Comparison of ENCODE assay signal across 9 mouse cellular contexts in genomic region chr4:120589815-120590422, GRCm38 (mm10). TPM values are rescaled to one million over a fixed set of nuclear protein-coding genes. Genes with fewer than 3 reads are reported as not detected.
DNase-seq lines count a peak whose midpoint lies in the region; ATAC-seq and TF ChIP-seq lines count a peak whose summit lies in the region.
"Had no signal": no experiment of that assay in that cellular context is flagged by ENCODE, and none has a peak within 500 bp of the region (broad histone marks: within the 10 kb centered on the region; RNA-seq: fewer than 3 reads in every experiment).

No protein-coding gene starts in this region.

- H3K9ac ChIP-seq in limb, embryonic 15.5 days, result no peak overlapping the region
- H3K9ac ChIP-seq in midbrain, postnatal 0 days (replicated peaks; ENCODE audit: low read length, poor library complexity, severe bottlenecking), result 0 out of 2 replicates have a peak overlapping the region, but pooled peaks have one; percentile 30
- no peak overlapping the region for H3K9ac ChIP-seq in stomach, embryonic 14.5 days (replicated peaks; ENCODE audit: low read depth, low read length)

- peak; percentile 49 for DNase-seq in urinary bladder, postnatal 14 days (ENCODE audit: low spot score)
- DNase-seq in urinary bladder, postnatal 4 days (ENCODE audit: low spot score in 2 of 2), result no peak
- peak; percentile 91 for DNase-seq in embryo, embryonic 10 days (ENCODE audit: low spot score)
- DNase-seq in heart, adult 8-10 months (ENCODE audit: low spot score), result peak; percentile 31
- peak; percentile 62 to 73 for DNase-seq in kidney, adult 8-10 months
- peak; percentile 90 for DNase-seq in midbrain, postnatal 0 days (ENCODE audit: low spot score)

- WGBS in limb, embryonic 15.5 days, result 26% methylated on average over 5 of the region's 5 CpGs
- 32% methylated on average over 5 of the region's 5 CpGs for WGBS in midbrain, postnatal 0 days
- WGBS in stomach, embryonic 14.5 days, result 30% methylated on average over 5 of the region's 5 CpGs

- no peaks in the 10 kb centered on the region for H3K36me3 ChIP-seq in limb, embryonic 15.5 days
- no peaks in the 10 kb centered on the region for H3K36me3 ChIP-seq in midbrain, postnatal 0 days (ENCODE audit: insufficient read depth, low read length)
- no peaks in the 10 kb centered on the region for H3K36me3 ChIP-seq in stomach, embryonic 14.5 days (ENCODE audit: control insufficient read depth, insufficient read depth, low read length)

- H3K4me3 ChIP-seq in limb, embryonic 15.5 days, result no peak overlapping the region
- H3K4me3 ChIP-seq in midbrain, postnatal 0 days (ENCODE audit: low read depth, low read length), result no peak overlapping the region
- H3K4me3 ChIP-seq in stomach, embryonic 14.5 days (ENCODE audit: low read depth, low read length), result no peak overlapping the region
- H3K4me3 ChIP-seq: erythroblast, embryonic 14.5 days had no signal

- peak; percentile 96 for TF ChIP-seq CTCF in midbrain, postnatal 0 days (IDR thresholded peaks at IDR 0.05)

- H3K4me1 ChIP-seq in limb, embryonic 15.5 days, result peaks cover 14% of the 10 kb centered on the region; the same call in 1 of the 2 replicates
- H3K4me1 ChIP-seq in midbrain, postnatal 0 days (ENCODE audit: insufficient read depth, low read length), result no peaks in the 10 kb centered on the region
- no peaks in the 10 kb centered on the region for H3K4me1 ChIP-seq in stomach, embryonic 14.5 days (ENCODE audit: control insufficient read depth, insufficient read depth, low read length)

- H3K27ac ChIP-seq in limb, embryonic 15.5 days, result no peak overlapping the region
- H3K27ac ChIP-seq in midbrain, postnatal 0 days (ENCODE audit: low read depth, low read length), result no peak overlapping the region
- no peak overlapping the region for H3K27ac ChIP-seq in stomach, embryonic 14.5 days (ENCODE audit: low read length)

- peak; percentile 61; the same call in 1 of the 2 replicates for ATAC-seq in limb, embryonic 15.5 days (ENCODE audit: insufficient number of reproducible peaks, low FRiP score, low TSS enrichment, low read depth)
- ATAC-seq in midbrain, postnatal 0 days (ENCODE audit: low FRiP score), result peak; percentile 89; the same call in 1 of the 2 replicates
- peak; percentile 85 for ATAC-seq in stomach, embryonic 14.5 days (ENCODE audit: insufficient number of reproducible peaks, insufficient read depth, low FRiP score, low read depth)

- H3K9me3 ChIP-seq in limb, embryonic 15.5 days, result no peaks in the 10 kb centered on the region
- no peaks in the 10 kb centered on the region for H3K9me3 ChIP-seq in midbrain, postnatal 0 days (ENCODE audit: low read length)
- H3K9me3 ChIP-seq in stomach, embryonic 14.5 days (ENCODE audit: control insufficient read depth, low read depth, low read length), result no peaks in the 10 kb centered on the region

- H3K27me3 ChIP-seq in limb, embryonic 15.5 days, result 0 out of 2 replicates have a peak, but pooled peaks cover 4% of the 10 kb centered on the region
- H3K27me3 ChIP-seq in midbrain, postnatal 0 days (ENCODE audit: insufficient read depth, low read length), result no peaks in the 10 kb centered on the region
- H3K27me3 ChIP-seq in stomach, embryonic 14.5 days (ENCODE audit: control insufficient read depth, insufficient read depth, low read length), result no peaks in the 10 kb centered on the region

- H3K4me2 ChIP-seq in limb, embryonic 15.5 days, result no peak overlapping the region; the same call in 1 of the 2 replicates
- no peak overlapping the region for H3K4me2 ChIP-seq in midbrain, postnatal 0 days (ENCODE audit: low read depth, low read length, poor library complexity, severe bottlenecking)
- no peak overlapping the region for H3K4me2 ChIP-seq in stomach, embryonic 14.5 days (replicated peaks; ENCODE audit: low read depth, low read length)

RNA-seq across cellular contexts. Expression of gene Gm8439, which starts 1.4 kb away (rescaled TPM):
- not detected for total RNA-seq in heart, adult 8-10 months (2022)
- polyA plus RNA-seq in limb, embryonic 15.5 days (2015; fragmentation: Nextera tagmentation; extraction: Ambion mirVana), result not detected in 2 replicates
- total RNA-seq in midbrain, postnatal 0 days (2014; rRNA removed), result not detected in 2 replicates
- not detected in 2 replicates for polyA plus RNA-seq in midbrain, postnatal 0 days (2015; fragmentation: Nextera tagmentation; extraction: Ambion mirVana)
- not detected in 2 replicates for polyA plus RNA-seq in stomach, embryonic 14.5 days (2014; fragmentation: Nextera tagmentation; extraction: Ambion mirVana)
- polyA plus RNA-seq: erythroblast, embryonic 14.5 days had no signal

RNA-seq across cellular contexts. Expression of gene Ctps, which starts 19.8 kb away (rescaled TPM):
- 10 to 100 TPM; 27.7 to 31.2 (median 28.0) TPM for total RNA-seq in heart, adult 8-10 months (2022)
- 67.6 and 68.6 TPM in 2 replicates for polyA plus RNA-seq in limb, embryonic 15.5 days (2015; fragmentation: Nextera tagmentation; extraction: Ambion mirVana)
- 52.5 and 61.2 TPM in 2 replicates for total RNA-seq in midbrain, postnatal 0 days (2014; rRNA removed)
- 65.0 and 66.3 TPM in 2 replicates for polyA plus RNA-seq in midbrain, postnatal 0 days (2015; fragmentation: Nextera tagmentation; extraction: Ambion mirVana)
- polyA plus RNA-seq in stomach, embryonic 14.5 days (2014; fragmentation: Nextera tagmentation; extraction: Ambion mirVana), result 79.7 and 88.2 TPM in 2 replicates

RNA-seq across cellular contexts. Expression of gene Slfnl1, which starts 57.9 kb away (rescaled TPM):
- under 1 TPM in 3 of 4 experiments, not detected in 1; 0.14 to 0.35 (median 0.16) TPM for total RNA-seq in heart, adult 8-10 months (2022)
- not detected in 2 replicates for polyA plus RNA-seq in limb, embryonic 15.5 days (2015; fragmentation: Nextera tagmentation; extraction: Ambion mirVana)
- total RNA-seq in midbrain, postnatal 0 days (2014; rRNA removed), result 1.0 TPM in 1 of 2 replicates, not detected in the other
- not detected in 2 replicates for polyA plus RNA-seq in midbrain, postnatal 0 days (2015; fragmentation: Nextera tagmentation; extraction: Ambion mirVana)
- polyA plus RNA-seq in stomach, embryonic 14.5 days (2014; fragmentation: Nextera tagmentation; extraction: Ambion mirVana), result 0.14 TPM in 1 of 2 replicates, not detected in the other
- polyA plus RNA-seq: erythroblast, embryonic 14.5 days had no signal

Comparison
In these comparisons a context has a peak if more than half of its experiments do, and no peak if none do; other contexts are left out.
1. DNase-seq: peak in urinary bladder, postnatal 14 days (single experiment), embryo, embryonic 10 days (single experiment), heart, adult 8-10 months (single experiment), kidney, adult 8-10 months (2 of 2) and midbrain, postnatal 0 days (single experiment); none in urinary bladder, postnatal 4 days (0 of 2).
2. Peak in every context shown above with its lines, with median percentiles within 50 percentile points of each other: ATAC-seq.